Mouse (Mus musculus) limb, embryonic 12.5 days (tissue): ENCODE measurements around the gene E2f1. TPM values are rescaled to one million over a fixed set of nuclear protein-coding genes. Genes with fewer than 3 reads are reported as not detected.

Experiments used
- ATAC-seq: fragments of 200-750 bp; cut with Nextera tagmentation; 2 replicates; pipeline ENCODE4 v1.8.0; 2017; ENCODE audit warnings: low read depth, moderate TSS enrichment; ENCODE audit not compliant: insufficient number of reproducible peaks, insufficient read depth, low FRiP score, low TSS enrichment
- H3K27ac ChIP-seq: fragments of 300-500 bp; sonication (generic); 2 replicates; pipeline ENCODE4 v1.5.1; 2016; ENCODE audit warnings: mild to moderate bottlenecking, moderate library complexity
- H3K27me3 ChIP-seq: fragments of 300-500 bp; sonication (generic); 2 replicates; pipeline ENCODE4 v1.6.1; 2016; ENCODE audit warnings: mild to moderate bottlenecking, moderate library complexity
- H3K36me3 ChIP-seq: fragments of 300-500 bp; sonication (generic); 2 replicates; pipeline ENCODE4 v1.6.1; 2016; ENCODE audit warnings: mild to moderate bottlenecking, moderate library complexity
- H3K4me1 ChIP-seq: fragments of 300-500 bp; sonication (generic); replicated peaks from 2 replicates; pipeline ENCODE4 v1.6.1; 2016
- H3K4me2 ChIP-seq: fragments of 300-500 bp; sonication (generic); 2 replicates; pipeline ENCODE4 v1.6.1; 2016; ENCODE audit warnings: mild to moderate bottlenecking, moderate library complexity
- H3K4me3 ChIP-seq: fragments of 300-500 bp; sonication (generic); replicated peaks from 2 replicates; pipeline ENCODE4 v1.5.1; 2016; ENCODE audit warnings: mild to moderate bottlenecking
- H3K9ac ChIP-seq: fragments of 300-500 bp; sonication (generic); replicated peaks from 2 replicates; pipeline ENCODE4 v1.6.1; 2016; ENCODE audit warnings: mild to moderate bottlenecking, moderate library complexity
- H3K9me3 ChIP-seq: fragments of 300-500 bp; sonication (generic); 2 replicates; pipeline ENCODE4 v1.6.1; 2016; ENCODE audit warnings: mild to moderate bottlenecking, moderate library complexity
- WGBS: fragments of 180-500 bp; shearing (Covaris S2); methylation state at CpG from one replicate; pipeline ENCODE4 v1.1.7; 2016; 5-methylcytosine and 5-hydroxymethylcytosine counted together
- polyA plus RNA-seq: library from polyadenylated mRNA; unstranded; fragments of >200 nt; fragmentation: Nextera tagmentation; extraction: Ambion mirVana; gene quantifications from 2 replicates; pipeline ENCODE4 v1.2.1, GENCODE M21; 2016

The E2f1 gene
- polyA plus RNA-seq, 1 experiment from 2014 or later = 25.5 TPM

- H3K9ac ChIP-seq = no peak overlapping the region
- no peak overlapping the region for H3K4me2 ChIP-seq
- H3K27ac ChIP-seq = no peak overlapping the region
- no peak for ATAC-seq
- no peak overlapping the region for H3K4me3 ChIP-seq
- H3K9me3 ChIP-seq = no peaks in the 10 kb centered on the region
- WGBS = 64% methylated on average over 15 of the region's 15 CpGs
- H3K4me1 ChIP-seq = peaks cover 13% of the 10 kb centered on the region
- peaks cover 14% of the 10 kb centered on the region for H3K36me3 ChIP-seq
- no peaks in the 10 kb centered on the region for H3K27me3 ChIP-seq
Measured at GRCm38 (mm10) chr2:154583906-154584872, 14.5 kb upstream of the E2f1 start.

- no peak for ATAC-seq
- Histone ChIP-seq H3K9me3 (no peaks in the 10 kb centered on the region), H3K27me3 (no peaks in the 10 kb centered on the region), H3K36me3 (peaks cover under 1% of the 10 kb centered on the region; the same call in 1 of the 2 replicates), H3K9ac (no peak overlapping the region), H3K4me3 (no peak overlapping the region), H3K27ac (no peak overlapping the region), H3K4me1 (peaks cover 21% of the 10 kb centered on the region), H3K4me2 (no peak overlapping the region)
- 90% methylated on average over 1 of the region's 1 CpGs for WGBS
Measured at GRCm38 (mm10) chr2:154581421-154581820, 11.7 kb upstream of the E2f1 start.

- ATAC-seq = no peak
- H3K4me2 ChIP-seq = no peak overlapping the region
- no peak overlapping the region for H3K4me3 ChIP-seq
- WGBS = 84% methylated on average over 8 of the region's 8 CpGs
- peaks cover 16% of the 10 kb centered on the region for H3K4me1 ChIP-seq
- no peak overlapping the region for H3K27ac ChIP-seq
- no peaks in the 10 kb centered on the region for H3K27me3 ChIP-seq
- no peaks in the 10 kb centered on the region for H3K36me3 ChIP-seq
- no peak overlapping the region for H3K9ac ChIP-seq
- no peaks in the 10 kb centered on the region for H3K9me3 ChIP-seq
Measured at GRCm38 (mm10) chr2:154580586-154580985, 10.9 kb upstream of the E2f1 start.

GRCm38 (mm10) chr2:154577744-154578067 is 8.0 kb upstream of the E2f1 start:
- ATAC-seq = no peak
- H3K27me3 ChIP-seq = no peaks in the 10 kb centered on the region
- H3K9me3 ChIP-seq = no peaks in the 10 kb centered on the region
- H3K4me3 ChIP-seq = no peak overlapping the region
- 85% methylated on average over 6 of the region's 6 CpGs for WGBS
- no peaks in the 10 kb centered on the region for H3K36me3 ChIP-seq
- peak overlapping the region; percentile 18; the same call in 1 of the 2 replicates for H3K9ac ChIP-seq
- H3K27ac ChIP-seq = no peak overlapping the region
- no peak overlapping the region for H3K4me2 ChIP-seq
- H3K4me1 ChIP-seq = peaks cover 8% of the 10 kb centered on the region

- H3K9me3 ChIP-seq = no peaks in the 10 kb centered on the region
- WGBS = 50% methylated on average over 12 of the region's 12 CpGs
- peaks cover 13% of the 10 kb centered on the region for H3K4me1 ChIP-seq
- no peak overlapping the region for H3K4me2 ChIP-seq
- no peak overlapping the region for H3K27ac ChIP-seq
- no peak overlapping the region for H3K4me3 ChIP-seq
- no peaks in the 10 kb centered on the region for H3K27me3 ChIP-seq
- H3K36me3 ChIP-seq = no peaks in the 10 kb centered on the region
- no peak for ATAC-seq
- peak overlapping the region; percentile 18; the same call in 1 of the 2 replicates for H3K9ac ChIP-seq
Measured at GRCm38 (mm10) chr2:154576876-154577743, 7.4 kb upstream of the E2f1 start.

GRCm38 (mm10) chr2:154574271-154574670 is 4.6 kb upstream of the E2f1 start:
- no peaks in the 10 kb centered on the region for H3K9me3 ChIP-seq
- WGBS = 82% methylated on average over 7 of the region's 7 CpGs
- no peak overlapping the region for H3K9ac ChIP-seq
- H3K36me3 ChIP-seq = no peaks in the 10 kb centered on the region
- ATAC-seq = no peak
- no peak overlapping the region for H3K27ac ChIP-seq
- H3K4me1 ChIP-seq = peaks cover 26% of the 10 kb centered on the region
- H3K4me3 ChIP-seq = no peak overlapping the region
- H3K4me2 ChIP-seq = no peak overlapping the region
- H3K27me3 ChIP-seq = no peaks in the 10 kb centered on the region

GRCm38 (mm10) chr2:154572996-154573395 is 3.3 kb upstream of the E2f1 start:
- H3K36me3 ChIP-seq = no peaks in the 10 kb centered on the region
- peaks cover 37% of the 10 kb centered on the region for H3K4me1 ChIP-seq
- H3K4me2 ChIP-seq = no peak overlapping the region
- no peak for ATAC-seq
- no peaks in the 10 kb centered on the region for H3K27me3 ChIP-seq
- no peak overlapping the region for H3K9ac ChIP-seq
- no peak overlapping the region for H3K27ac ChIP-seq
- H3K4me3 ChIP-seq = no peak overlapping the region
- 85% methylated on average over 3 of the region's 3 CpGs for WGBS
- no peaks in the 10 kb centered on the region for H3K9me3 ChIP-seq

GRCm38 (mm10) chr2:154571976-154572375 is 2.3 kb upstream of the E2f1 start:
- peak overlapping the region; percentile 32 for H3K27ac ChIP-seq
- no peak overlapping the region for H3K4me2 ChIP-seq
- H3K27me3 ChIP-seq = no peaks in the 10 kb centered on the region
- no peaks in the 10 kb centered on the region for H3K36me3 ChIP-seq
- H3K4me1 ChIP-seq = peaks cover 40% of the 10 kb centered on the region
- H3K9ac ChIP-seq = no peak overlapping the region
- H3K4me3 ChIP-seq = no peak overlapping the region
- WGBS = 74% methylated on average over 8 of the region's 8 CpGs
- ATAC-seq = no peak
- H3K9me3 ChIP-seq = no peaks in the 10 kb centered on the region

- Histone ChIP-seq H3K9me3 (no peaks in the 10 kb centered on the region), H3K4me3 (no peak overlapping the region), H3K9ac (no peak overlapping the region), H3K36me3 (no peaks in the 10 kb centered on the region), H3K4me1 (peaks cover 46% of the 10 kb centered on the region), H3K4me2 (no peak overlapping the region), H3K27ac (no peak overlapping the region), H3K27me3 (no peaks in the 10 kb centered on the region)
- 86% methylated on average over 4 of the region's 4 CpGs for WGBS
- no peak for ATAC-seq
Measured at GRCm38 (mm10) chr2:154571266-154571665, 1.6 kb upstream of the E2f1 start.

- no peak for ATAC-seq
- 0 out of 2 replicates have a peak overlapping the region, but pooled peaks have one; percentile 49 for H3K9ac ChIP-seq
- no peak overlapping the region for H3K27ac ChIP-seq
- H3K4me3 ChIP-seq = no peak overlapping the region; the same call in 1 of the 2 replicates
- no peaks in the 10 kb centered on the region for H3K27me3 ChIP-seq
- H3K36me3 ChIP-seq = no peaks in the 10 kb centered on the region
- peak overlapping the region; percentile 77 for H3K4me2 ChIP-seq
- H3K4me1 ChIP-seq = peaks cover 52% of the 10 kb centered on the region
- H3K9me3 ChIP-seq = no peaks in the 10 kb centered on the region
- WGBS = 73% methylated on average over 4 of the region's 4 CpGs
Measured at GRCm38 (mm10) chr2:154570666-154571065, 974 bp upstream of the E2f1 start.

- under 1% methylated on average over 70 of the region's 70 CpGs for WGBS
- Histone ChIP-seq H3K4me2 (peak overlapping the region; percentile 77), H3K9ac (peak overlapping the region; percentile 86), H3K4me3 (peak overlapping the region; percentile 91), H3K27me3 (no peaks in the 10 kb centered on the region), H3K4me1 (peaks cover 63% of the 10 kb centered on the region), H3K36me3 (peaks cover 8% of the 10 kb centered on the region), H3K9me3 (no peaks in the 10 kb centered on the region), H3K27ac (peak overlapping the region; percentile 88)
- ATAC-seq = peak; percentile 64
Measured at GRCm38 (mm10) chr2:154569071-154569748, 482 bp downstream of the E2f1 start.
